Mouse (Mus musculus): ENCODE measurements at regions not wholly inside any gene's neighbourhood (a gene's known extent, or its start where the extent isn't known, plus 50 kb on each side); places are given as distances from the start of the nearest gene placed in this dataset.

DNA sequence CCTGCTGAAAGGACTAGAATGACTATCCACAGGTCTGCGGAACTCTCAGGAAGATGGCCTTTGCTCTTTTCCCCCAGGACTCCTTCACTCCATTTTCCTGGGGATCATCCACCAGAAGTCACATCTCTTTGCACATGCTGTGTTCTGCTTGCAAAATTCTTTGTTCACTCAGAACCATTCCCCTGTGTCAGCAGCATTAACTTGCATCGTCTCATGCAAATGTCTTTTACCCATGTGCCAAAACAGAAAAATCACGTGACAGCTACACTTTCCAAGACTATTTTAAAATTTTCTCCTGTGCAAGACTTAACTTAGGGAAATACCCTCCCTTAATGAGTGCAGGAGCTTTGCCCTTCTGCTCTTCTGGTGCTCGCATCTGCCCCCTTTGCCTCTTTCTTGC is 306.2 kb upstream of the Sox11 start:
- TF ChIP-seq CTCF (IDR thresholded peaks at IDR 0.05; ENCODE audit: extremely low read depth, insufficient read length, insufficient replicate concordance, low read depth, low read length) (no peak), POLR2A (IDR thresholded peaks at IDR 0.05; ENCODE audit: low read depth, low read length) (no peak)

All from small intestine, adult 2 months (tissue).